Mouse (Mus musculus): ENCODE results near the gene Pgghg. TPM values are rescaled to one million over a fixed set of nuclear protein-coding genes. Genes with fewer than 3 reads are reported as not detected.
A peak's percentile ranks its signal among the peaks of the same experiment; 100 is the strongest.
"Not testable (repeated sequence)": the region's sequence is repeated elsewhere in the genome, so short reads cannot be mapped to it uniquely, and the experiment has no call there.

Pgghg gene
- total RNA-seq, 2 experiments from 2014 or later = 4.1 to 5.1 TPM

DNA sequence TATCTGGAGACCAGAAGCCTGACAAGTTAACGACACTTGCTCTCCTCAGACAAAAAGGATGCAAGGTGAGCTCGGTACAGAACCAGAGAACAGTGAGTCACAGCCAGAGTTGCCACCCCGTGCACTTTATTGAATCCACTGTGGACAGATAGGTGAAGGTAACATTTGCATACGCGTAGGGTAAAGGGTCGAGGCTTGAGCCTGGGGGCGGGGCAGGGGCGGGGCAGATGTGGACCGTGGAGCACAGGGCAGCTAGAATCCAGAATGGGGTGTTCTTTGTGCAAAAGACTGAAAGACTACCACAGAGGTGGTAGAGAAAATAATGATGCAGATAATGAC is 13.5 kb downstream of the Pgghg start:
- no peak for DNase-seq (ENCODE audit: low spot score in 2 of 2)

DNA sequence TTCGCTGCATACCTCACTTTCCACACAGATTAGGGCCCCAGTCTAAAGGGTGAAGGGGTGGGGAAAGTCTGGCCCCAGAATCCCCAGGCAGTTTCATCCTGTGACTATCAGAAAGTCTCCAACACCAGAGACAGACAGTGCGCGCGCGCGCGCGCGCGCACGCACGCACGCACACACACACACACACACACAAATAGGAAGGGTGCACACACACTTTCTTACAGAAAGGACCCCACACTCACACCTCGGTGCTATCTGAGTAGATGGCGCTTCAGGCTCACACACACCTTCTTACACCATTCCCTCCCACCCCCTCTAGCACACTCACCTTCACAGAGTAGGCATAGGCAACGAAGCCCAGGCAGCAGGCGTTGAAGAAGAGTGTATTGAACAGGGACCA is 14.2 kb downstream of the Pgghg start:
- no peak for DNase-seq (ENCODE audit: low spot score in 2 of 2)

GRCm38 (mm10) chr7:140955758-140956555 is 14.8 kb downstream of the Pgghg start, which contains the start of the genes Gm45717 and Ifitm2:
Gene Gm45717, minus strand, starts transcription at chr7:140955937.
Gene Ifitm2, minus strand, starts transcription at chr7:140955987.
- DNase-seq (ENCODE audit: low spot score in 2 of 2) = no peak

- no peak for DNase-seq (ENCODE audit: low spot score in 2 of 2)
These were observed 15.3 kb downstream of the Pgghg start for GRCm38 (mm10) chr7:140956556-140956869.

- peak in 1 of 2 experiments; percentile 15 for DNase-seq (ENCODE audit: low spot score in 2 of 2)
These were observed 18.1 kb downstream of the Pgghg start for GRCm38 (mm10) chr7:140959181-140959901.

- DNase-seq (ENCODE audit: low spot score in 2 of 2) = no peak
These were observed 18.8 kb downstream of the Pgghg start for GRCm38 (mm10) chr7:140960026-140960425.

- DNase-seq (ENCODE audit: low spot score in 2 of 2) = no peak
These were observed 20.2 kb downstream of the Pgghg start for GRCm38 (mm10) chr7:140961416-140961815.

DNA sequence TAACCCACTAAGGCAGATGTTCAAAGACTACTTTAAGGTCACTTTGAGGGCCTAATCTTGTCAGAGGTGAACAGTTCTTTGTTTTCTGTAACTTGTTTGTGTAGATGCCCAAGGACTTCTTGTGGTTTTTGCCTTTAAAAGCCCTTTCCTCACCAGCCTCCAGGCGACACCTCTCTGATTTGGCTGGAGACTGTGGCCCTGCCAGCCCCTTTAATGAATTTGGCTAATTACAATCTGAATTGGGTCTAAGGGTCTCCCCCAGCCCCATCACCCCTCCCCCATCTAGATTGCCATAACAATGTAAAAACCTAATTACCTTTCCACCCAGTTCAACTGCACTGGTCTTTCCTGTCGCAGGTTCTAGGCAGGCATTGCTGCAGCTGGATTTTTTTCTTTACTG is 21.5 kb downstream of the Pgghg start:
- no peak for DNase-seq (ENCODE audit: low spot score in 2 of 2)

GRCm38 (mm10) chr7:140966921-140967320 is 25.7 kb downstream of the Pgghg start, which contains the start of gene Ifitm1:
Gene Ifitm1, plus strand, starts transcription at chr7:140967221.
- no peak for DNase-seq (ENCODE audit: low spot score in 2 of 2)

DNA sequence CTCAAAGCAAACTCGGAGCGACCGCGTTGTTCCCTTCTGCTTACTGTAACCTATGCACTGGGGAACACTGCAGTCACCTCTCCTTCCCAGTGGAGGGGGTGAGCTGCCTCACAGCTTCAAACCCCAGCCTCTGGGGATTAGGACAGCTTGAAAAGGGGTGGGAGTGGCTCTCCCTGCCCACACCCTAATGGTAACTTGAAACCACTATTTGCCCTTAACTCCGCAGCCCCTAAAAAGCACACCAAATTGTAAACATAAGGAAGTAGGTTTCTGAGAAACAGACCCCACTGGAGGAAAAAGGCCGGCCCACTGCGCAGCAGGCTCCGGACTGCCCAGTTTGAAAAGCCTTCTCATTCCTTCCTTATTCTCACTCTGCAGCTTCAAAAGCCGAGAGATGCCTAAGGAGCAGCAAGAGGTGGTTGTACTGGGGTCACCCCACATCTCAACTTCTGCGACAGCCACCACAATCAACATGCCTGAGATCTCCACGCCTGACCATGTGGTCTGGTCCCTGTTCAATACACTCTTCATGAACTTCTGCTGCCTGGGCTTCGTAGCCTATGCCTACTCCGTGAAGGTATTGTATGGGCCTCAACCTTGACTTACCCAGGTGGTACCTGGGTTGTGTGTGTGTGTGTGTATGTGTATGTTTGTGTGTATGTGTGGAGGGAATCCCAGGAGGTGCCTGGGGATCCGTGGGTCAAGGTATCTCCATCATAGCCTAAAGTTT is 26.8 kb downstream of the Pgghg start:
- no peak for DNase-seq (ENCODE audit: low spot score in 2 of 2)

GRCm38 (mm10) chr7:140968710-140969109 is 27.5 kb downstream of the Pgghg start:
- DNase-seq (ENCODE audit: low spot score in 2 of 2) = not testable (repeated sequence)

DNA sequence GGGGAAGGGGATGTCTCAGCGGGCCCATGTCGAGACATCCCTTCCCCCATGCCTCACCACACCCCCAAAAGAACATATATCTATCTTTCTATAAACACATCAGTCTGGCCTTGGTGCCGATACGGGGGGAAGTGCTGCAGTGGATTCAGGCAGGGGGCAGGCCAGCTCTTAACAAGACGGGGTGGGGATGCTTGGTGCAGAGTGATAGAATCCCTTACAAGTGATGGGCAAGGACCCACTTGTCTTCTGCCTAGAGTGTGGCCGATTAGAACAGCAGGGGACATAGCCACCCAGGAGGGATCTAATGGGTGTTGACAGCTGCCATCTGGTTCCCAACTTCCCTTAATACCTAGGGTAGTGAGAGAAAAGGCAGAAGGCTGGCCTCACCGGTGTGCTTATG is 29.7 kb downstream of the Pgghg start:
- DNase-seq (ENCODE audit: low spot score in 2 of 2) = no peak

- DNase-seq (ENCODE audit: low spot score in 2 of 2) = no peak
These were observed 30.4 kb downstream of the Pgghg start for GRCm38 (mm10) chr7:140971479-140972171.

DNA sequence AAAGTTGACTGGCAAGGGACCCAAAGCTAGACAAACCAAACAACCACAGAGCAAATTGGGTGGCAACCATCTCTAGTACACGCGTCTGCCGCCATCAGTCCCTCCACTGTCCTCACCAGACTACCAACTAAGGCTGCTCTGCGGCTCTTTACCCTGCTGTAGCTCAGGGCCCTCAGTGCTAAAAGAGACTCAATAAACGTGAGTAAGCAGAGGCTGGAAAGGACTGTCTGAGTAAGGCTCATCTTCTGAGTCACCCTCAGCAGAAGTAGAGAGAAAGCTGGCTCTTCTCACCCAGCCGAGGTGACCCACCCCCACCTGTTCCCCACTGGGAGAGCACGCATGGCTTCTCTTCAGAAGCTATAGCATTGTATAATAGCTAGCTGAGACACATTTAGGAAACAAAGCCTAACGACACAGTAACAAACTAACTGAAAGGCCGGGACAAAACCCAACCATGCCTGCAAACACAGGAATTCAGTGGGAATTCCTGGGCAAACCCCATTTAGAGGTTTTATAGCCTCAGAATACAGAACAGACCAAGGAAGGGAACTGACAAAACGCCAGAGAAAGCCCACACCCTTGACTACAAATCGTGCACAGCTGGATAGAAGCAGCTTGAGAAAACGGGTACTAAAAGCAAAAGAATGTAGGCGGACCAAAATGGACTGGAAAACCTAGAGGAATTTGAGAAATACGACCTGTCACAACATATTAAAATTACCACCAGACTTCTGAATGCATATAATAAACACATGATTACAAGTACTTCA is 32.4 kb downstream of the Pgghg start:
- DNase-seq (ENCODE audit: low spot score in 2 of 2) = no peak

- no peak for DNase-seq (ENCODE audit: low spot score in 2 of 2)
These were observed 33.7 kb downstream of the Pgghg start for GRCm38 (mm10) chr7:140974940-140975339.

DNA sequence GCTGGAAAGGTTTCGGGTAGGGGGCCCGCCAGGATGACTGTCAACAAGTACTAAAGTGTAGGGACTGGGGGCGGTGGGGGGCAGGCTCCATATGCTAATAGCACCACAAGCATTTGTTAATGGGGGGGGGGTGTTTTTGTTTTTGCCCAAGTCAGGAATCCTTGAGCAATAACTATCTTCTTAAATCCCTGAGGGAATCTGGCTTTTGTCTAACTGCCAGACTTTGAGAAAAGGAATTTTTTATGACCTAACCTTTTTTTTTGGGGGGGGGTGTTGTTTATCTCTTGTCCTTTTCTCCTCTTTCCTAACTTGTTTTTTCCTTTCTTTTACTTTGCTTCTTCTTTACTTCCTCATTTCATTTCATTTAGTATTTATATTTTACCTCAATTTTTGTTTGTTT is 34.3 kb downstream of the Pgghg start:
- DNase-seq (ENCODE audit: low spot score in 2 of 2) = no peak

GRCm38 (mm10) chr7:140976720-140977119 is 35.5 kb downstream of the Pgghg start:
- not testable (repeated sequence) for DNase-seq (ENCODE audit: low spot score in 2 of 2)

- no peak for DNase-seq (ENCODE audit: low spot score in 2 of 2)
These were observed 40.5 kb downstream of the Pgghg start for GRCm38 (mm10) chr7:140981704-140982103.

GRCm38 (mm10) chr7:140982971-140983370 is 41.8 kb downstream of the Pgghg start:
- no peak for DNase-seq (ENCODE audit: low spot score in 2 of 2)

Measured in layer of hippocampus, postnatal 14 days (tissue).